Mouse (Mus musculus) hematopoietic stem cell, adult 5-6 weeks (primary cell): ENCODE measurements around the gene Scaf8. TPM values are rescaled to one million over a fixed set of nuclear protein-coding genes. Genes with fewer than 3 reads are reported as not detected.
"Not testable (repeated sequence)": the region's sequence is repeated elsewhere in the genome, so short reads cannot be mapped to it uniquely, and the experiment has no call there.

ENCODE experiments used
- ATAC-seq, 2 experiments: fragments of 125-278 bp in 1 of 2; replicated peaks in 1 of 2; 2 replicates each; pipeline ENCODE4 v1.8.0; 2016 to 2017; ENCODE audit warnings: inconsistent platforms in 2 of 2, mild to moderate bottlenecking in 2 of 2, moderate number of reproducible peaks in 2 of 2, low read depth in 1 of 2, moderate TSS enrichment in 1 of 2; ENCODE audit not compliant: low FRiP score in 2 of 2, poor library complexity in 2 of 2, severe bottlenecking in 2 of 2, insufficient read depth in 1 of 2, low TSS enrichment in 1 of 2
- total RNA-seq: library from RNA; stranded (forward); fragments of 172-1452, 232-1000 nt; gene quantifications from 2 replicates; pipeline ENCODE4 v1.2.3, GENCODE M21; 2017

The Scaf8 gene
- total RNA-seq, 1 experiment from 2014 or later: 49.2 TPM

GRCm38 (mm10) chr17:3180425-3180945 is 65.7 kb downstream of the Scaf8 start:
- not testable (repeated sequence) for ATAC-seq

GRCm38 (mm10) chr17:3195483-3195882 is 80.7 kb downstream of the Scaf8 start:
- ATAC-seq: not testable (repeated sequence)

- ATAC-seq: no peak
Observed at GRCm38 (mm10) chr17:3200328-3200727, 85.6 kb downstream of the Scaf8 start.

- no peak for ATAC-seq
Observed at GRCm38 (mm10) chr17:3203916-3204315, 89.1 kb downstream of the Scaf8 start.

- peak; percentile 74 to 84 for ATAC-seq
Observed at GRCm38 (mm10) chr17:3204826-3205405, 90.1 kb downstream of the Scaf8 start.

GRCm38 (mm10) chr17:3206527-3207398 is 92.0 kb downstream of the Scaf8 start:
- 0 out of 4 replicates have a peak, but pooled peaks of 1 of the 2 experiments have one; percentile 12 for ATAC-seq

GRCm38 (mm10) chr17:3207529-3208240 is 92.9 kb downstream of the Scaf8 start:
- no peak for ATAC-seq

GRCm38 (mm10) chr17:3208471-3208870 is 93.7 kb downstream of the Scaf8 start:
- ATAC-seq: no peak

GRCm38 (mm10) chr17:3209581-3209980 is 94.8 kb downstream of the Scaf8 start:
- no peak for ATAC-seq

GRCm38 (mm10) chr17:3210134-3210533 is 95.4 kb downstream of the Scaf8 start:
- ATAC-seq: no peak

- no peak for ATAC-seq
Observed at GRCm38 (mm10) chr17:3212105-3212504, 97.3 kb downstream of the Scaf8 start.

- ATAC-seq: no peak
Observed at GRCm38 (mm10) chr17:3212886-3213285, 98.1 kb downstream of the Scaf8 start.

GRCm38 (mm10) chr17:3214852-3215251 is 100.1 kb downstream of the Scaf8 start:
- ATAC-seq: no peak

GRCm38 (mm10) chr17:3217023-3217422 is 102.3 kb downstream of the Scaf8 start:
- no peak for ATAC-seq

GRCm38 (mm10) chr17:3218364-3218763 is 103.6 kb downstream of the Scaf8 start:
- ATAC-seq: no peak

- ATAC-seq: no peak
Observed at GRCm38 (mm10) chr17:3218916-3219315, 104.1 kb downstream of the Scaf8 start.

GRCm38 (mm10) chr17:3220201-3220600 is 105.4 kb downstream of the Scaf8 start:
- no peak for ATAC-seq

- ATAC-seq: no peak
Observed at GRCm38 (mm10) chr17:3223071-3223470, 108.3 kb downstream of the Scaf8 start.
